Mouse (Mus musculus) adrenal gland, adult 8-10 months (tissue): ENCODE measurements around the gene Il12a. TPM values are rescaled to one million over a fixed set of nuclear protein-coding genes. Genes with fewer than 3 reads are reported as not detected.

ENCODE experiments used
- DNase-seq: peaks from one replicate; pipeline ENCODE4 v3.0.0; 2022
- total RNA-seq, 4 experiments: library from RNA; stranded (reverse); gene quantifications; 2 replicates each; pipeline ENCODE4 v1.2.4; 2022

Gene Il12a
- 1 to 10 TPM in 1 of 4 experiments, under 1 TPM in 2, not detected in 1; 0.55 to 1.0 (median 0.67) TPM for total RNA-seq

GRCm38 (mm10) chr3:68690344-68690743 is at the start of gene Il12a:
Gene Il12a, plus strand, starts transcription at chr3:68690644.
- no peak for DNase-seq

- no peak for DNase-seq
Measured at GRCm38 (mm10) chr3:68642935-68643334, 47.5 kb upstream of the Il12a start.

GRCm38 (mm10) chr3:68646387-68647130 is 43.9 kb upstream of the Il12a start:
- no peak for DNase-seq

- DNase-seq: no peak
Measured at GRCm38 (mm10) chr3:68647282-68647681, 43.2 kb upstream of the Il12a start.

- no peak for DNase-seq
Measured at GRCm38 (mm10) chr3:68650251-68650650, 40.2 kb upstream of the Il12a start.

GRCm38 (mm10) chr3:68656607-68657352 is 33.7 kb upstream of the Il12a start:
- DNase-seq: no peak

GRCm38 (mm10) chr3:68657589-68658245 is 32.7 kb upstream of the Il12a start:
- no peak for DNase-seq

GRCm38 (mm10) chr3:68659996-68660395 is 30.4 kb upstream of the Il12a start:
- DNase-seq: no peak

GRCm38 (mm10) chr3:68660538-68660937 is 29.9 kb upstream of the Il12a start:
- DNase-seq: no peak

- DNase-seq: no peak
Measured at GRCm38 (mm10) chr3:68662386-68662785, 28.1 kb upstream of the Il12a start.

GRCm38 (mm10) chr3:68664337-68664736 is 26.1 kb upstream of the Il12a start:
- no peak for DNase-seq

- DNase-seq: no peak
Measured at GRCm38 (mm10) chr3:68666377-68666776, 24.1 kb upstream of the Il12a start.

GRCm38 (mm10) chr3:68667852-68668251 is 22.6 kb upstream of the Il12a start:
- no peak for DNase-seq

- DNase-seq: no peak
Measured at GRCm38 (mm10) chr3:68669418-68669974, 20.9 kb upstream of the Il12a start.

GRCm38 (mm10) chr3:68674721-68675120 is 15.7 kb upstream of the Il12a start:
- no peak for DNase-seq

- no peak for DNase-seq
Measured at GRCm38 (mm10) chr3:68675216-68675835, 15.1 kb upstream of the Il12a start.

- no peak for DNase-seq
Measured at GRCm38 (mm10) chr3:68675980-68676678, 14.3 kb upstream of the Il12a start.

- peak; percentile 14 for DNase-seq
Measured at GRCm38 (mm10) chr3:68676831-68677303, 13.6 kb upstream of the Il12a start.

GRCm38 (mm10) chr3:68678805-68679585 is 11.4 kb upstream of the Il12a start:
- no peak for DNase-seq

- DNase-seq: no peak
Measured at GRCm38 (mm10) chr3:68683579-68683978, 6.9 kb upstream of the Il12a start.

GRCm38 (mm10) chr3:68684207-68684606 is 6.2 kb upstream of the Il12a start:
- no peak for DNase-seq
